Mouse (Mus musculus): Measurements from ENCODE around the gene Ubr4.

DNA sequence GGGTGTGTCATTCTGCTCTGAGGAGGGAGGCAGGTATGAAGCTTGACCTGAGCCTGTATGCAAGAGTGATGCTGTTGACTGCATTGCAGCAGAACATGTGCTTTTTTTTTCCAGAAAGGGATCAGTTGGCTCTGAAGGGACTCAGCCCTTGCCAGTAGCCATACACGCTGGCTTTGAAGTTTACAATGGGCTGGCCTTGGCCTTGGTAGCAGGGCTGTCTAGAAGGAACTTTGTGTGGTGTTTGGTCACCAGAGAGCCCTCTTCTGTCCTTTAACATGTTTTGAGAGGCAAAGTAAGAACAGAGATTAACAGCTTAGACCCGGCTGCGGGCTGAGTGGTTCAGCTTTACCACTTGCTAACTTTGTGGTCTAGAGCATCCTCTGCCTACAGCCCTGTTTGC is 14.9 kb downstream of the Ubr4 start:
- TF ChIP-seq EP300 (IDR thresholded peaks at IDR 0.05; ENCODE audit: low read depth) (no peak), CTCF (IDR thresholded peaks at IDR 0.05; ENCODE audit: low read depth) (no peak)
